Mouse (Mus musculus) embryo, embryonic 11 days (tissue): ENCODE measurements around the gene Gbp9.
"Not testable (repeated sequence)": the region's sequence is repeated elsewhere in the genome, so short reads cannot be mapped to it uniquely, and the experiment has no call there.

Source experiments
- DNase-seq: peaks from one replicate; pipeline ENCODE4 v3.0.0-alpha.2; 2015

Gene Gbp9

DNA sequence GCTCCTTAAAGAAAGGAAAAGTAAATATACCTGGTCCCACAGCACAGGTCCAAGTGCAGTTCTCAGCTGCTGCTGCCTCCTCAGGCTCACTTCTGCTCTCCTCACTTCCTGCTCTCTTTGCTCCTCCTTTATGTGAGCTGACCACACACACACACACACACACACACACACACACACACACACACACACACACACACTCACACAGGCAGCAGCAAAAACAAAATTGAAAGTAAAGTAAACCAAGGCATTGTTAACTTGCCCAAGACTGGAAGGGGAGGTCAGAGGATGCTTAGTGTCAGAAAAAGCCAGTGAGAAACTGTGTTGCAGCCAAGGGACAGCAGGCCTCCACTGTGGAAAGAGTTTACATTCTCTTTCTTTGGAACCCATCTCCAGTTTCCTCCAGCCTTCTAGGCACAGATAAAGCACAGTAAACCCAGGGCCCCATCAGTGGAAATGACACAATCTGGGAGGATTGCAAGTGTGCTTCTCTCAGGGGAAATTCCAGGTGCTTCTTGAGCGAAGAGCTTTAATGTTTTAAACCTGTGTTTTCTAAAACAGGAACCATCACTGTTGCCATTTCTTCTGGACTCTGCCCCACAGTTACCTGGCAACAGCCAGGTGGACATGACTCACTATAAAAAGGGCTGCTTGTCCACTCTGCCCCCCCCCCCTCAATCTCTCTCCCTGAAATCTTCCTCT is 85.7 kb downstream of the Gbp9 start:
- not testable (repeated sequence) for DNase-seq

DNA sequence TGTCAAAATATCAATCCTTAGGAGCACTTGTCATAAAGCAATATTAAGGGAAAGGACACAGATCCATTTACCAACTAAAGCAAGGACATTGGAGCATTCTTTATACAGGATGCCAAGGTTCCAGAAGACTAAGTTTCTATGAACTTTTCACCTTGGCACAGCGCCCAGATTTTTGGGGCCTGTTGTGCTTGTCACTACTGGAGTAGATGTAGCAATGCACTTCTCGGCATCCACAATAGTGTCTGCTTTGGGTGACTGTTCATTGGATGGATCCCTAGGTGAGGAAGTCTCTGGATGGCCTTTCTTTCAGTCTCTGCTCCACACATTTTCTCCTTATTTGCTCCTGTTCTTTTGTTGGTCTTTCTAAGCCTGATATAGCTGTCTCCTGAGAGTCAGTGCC is 107.0 kb downstream of the Gbp9 start:
- no peak for DNase-seq
